Mouse (Mus musculus): ENCODE measurements at regions not wholly inside any gene's neighbourhood (a gene's known extent, or its start where the extent isn't known, plus 50 kb on each side); places are given as distances from the start of the nearest gene placed in this dataset.

- no peak for TF ChIP-seq CTCF (IDR thresholded peaks at IDR 0.05)
- no peak for TF ChIP-seq EP300 (IDR thresholded peaks at IDR 0.05)
Measured at GRCm38 (mm10) chr7:111282314-111282713, 199.5 kb upstream of the Eif4g2 start.

Measured in lung, postnatal 0 days (tissue).